Mouse (Mus musculus): ENCODE data around the gene Spen. TPM values are rescaled to one million over a fixed set of nuclear protein-coding genes. Genes with fewer than 3 reads are reported as not detected.

Spen gene
- polyA plus RNA-seq, 1 experiment from 2014 or later = 19.1 TPM

- H3K4me3 ChIP-seq (replicated peaks; ENCODE audit: low read length) = no peak overlapping the region
- no peak for ATAC-seq
- WGBS = 90% methylated on average over 34 of the region's 34 CpGs
- H3K9me3 ChIP-seq (ENCODE audit: control insufficient read depth, low read length) = no peaks in the 10 kb centered on the region
- no peak overlapping the region for H3K4me2 ChIP-seq (ENCODE audit: low read length)
- 0 out of 2 replicates have a peak, but pooled peaks cover 2% of the 10 kb centered on the region for H3K4me1 ChIP-seq (replicated peaks; ENCODE audit: control insufficient read depth, insufficient read depth, low read length)
- peaks cover 60% of the 10 kb centered on the region for H3K36me3 ChIP-seq (ENCODE audit: control insufficient read depth, insufficient read depth)
- H3K27me3 ChIP-seq (replicated peaks; ENCODE audit: control insufficient read depth, insufficient read depth, low read length) = no peaks in the 10 kb centered on the region
- H3K9ac ChIP-seq (replicated peaks; ENCODE audit: low read depth, low read length) = no peak overlapping the region
- no peak overlapping the region for H3K27ac ChIP-seq (ENCODE audit: low read length)
These were observed 72.7 kb downstream of the Spen start for GRCm38 (mm10) chr4:141465512-141466288.

- Histone ChIP-seq H3K36me3 (ENCODE audit: control insufficient read depth, insufficient read depth) (peaks cover 51% of the 10 kb centered on the region), H3K9me3 (ENCODE audit: control insufficient read depth, low read length) (no peaks in the 10 kb centered on the region), H3K27me3 (replicated peaks; ENCODE audit: control insufficient read depth, insufficient read depth, low read length) (no peaks in the 10 kb centered on the region), H3K27ac (ENCODE audit: low read length) (no peak overlapping the region), H3K9ac (replicated peaks; ENCODE audit: low read depth, low read length) (no peak overlapping the region), H3K4me3 (replicated peaks; ENCODE audit: low read length) (no peak overlapping the region), H3K4me1 (replicated peaks; ENCODE audit: control insufficient read depth, insufficient read depth, low read length) (0 out of 2 replicates have a peak, but pooled peaks cover 2% of the 10 kb centered on the region), H3K4me2 (ENCODE audit: low read length) (no peak overlapping the region)
- ATAC-seq = no peak
- 77% methylated on average over 16 of the region's 16 CpGs for WGBS
These were observed 73.7 kb downstream of the Spen start for GRCm38 (mm10) chr4:141464722-141465121.

GRCm38 (mm10) chr4:141463472-141463871 is 74.9 kb downstream of the Spen start:
- Histone ChIP-seq H3K27ac (ENCODE audit: low read length) (no peak overlapping the region), H3K4me2 (ENCODE audit: low read length) (no peak overlapping the region), H3K4me1 (replicated peaks; ENCODE audit: control insufficient read depth, insufficient read depth, low read length) (peaks cover 6% of the 10 kb centered on the region; the same call in 1 of the 2 replicates), H3K9me3 (ENCODE audit: control insufficient read depth, low read length) (no peaks in the 10 kb centered on the region), H3K36me3 (ENCODE audit: control insufficient read depth, insufficient read depth) (peaks cover 43% of the 10 kb centered on the region), H3K9ac (replicated peaks; ENCODE audit: low read depth, low read length) (no peak overlapping the region), H3K27me3 (replicated peaks; ENCODE audit: control insufficient read depth, insufficient read depth, low read length) (no peaks in the 10 kb centered on the region), H3K4me3 (replicated peaks; ENCODE audit: low read length) (no peak overlapping the region)
- 83% methylated on average over 14 of the region's 14 CpGs for whole genome bisulfite sequencing
- no peak for ATAC-seq

- Histone ChIP-seq H3K36me3 (ENCODE audit: control insufficient read depth, insufficient read depth) (peaks cover 32% of the 10 kb centered on the region), H3K9ac (replicated peaks; ENCODE audit: low read depth, low read length) (no peak overlapping the region), H3K4me3 (replicated peaks; ENCODE audit: low read length) (no peak overlapping the region), H3K4me2 (ENCODE audit: low read length) (no peak overlapping the region), H3K27me3 (replicated peaks; ENCODE audit: control insufficient read depth, insufficient read depth, low read length) (no peaks in the 10 kb centered on the region), H3K4me1 (replicated peaks; ENCODE audit: control insufficient read depth, insufficient read depth, low read length) (peaks cover 12% of the 10 kb centered on the region), H3K9me3 (ENCODE audit: control insufficient read depth, low read length) (no peaks in the 10 kb centered on the region), H3K27ac (ENCODE audit: low read length) (no peak overlapping the region)
- no peak for ATAC-seq
- 83% methylated on average over 12 of the region's 12 CpGs for WGBS
These were observed 76.8 kb downstream of the Spen start for GRCm38 (mm10) chr4:141461576-141461975.

GRCm38 (mm10) chr4:141461088-141461487 is 77.3 kb downstream of the Spen start:
- 0 out of 2 replicates have a peak overlapping the region, but pooled peaks have one; percentile 6 for H3K27ac ChIP-seq (ENCODE audit: low read length)
- H3K4me2 ChIP-seq (ENCODE audit: low read length) = no peak overlapping the region
- WGBS = 44% methylated on average over 12 of the region's 12 CpGs
- no peaks in the 10 kb centered on the region for H3K27me3 ChIP-seq (replicated peaks; ENCODE audit: control insufficient read depth, insufficient read depth, low read length)
- no peak for ATAC-seq
- H3K4me1 ChIP-seq (replicated peaks; ENCODE audit: control insufficient read depth, insufficient read depth, low read length) = peaks cover 12% of the 10 kb centered on the region
- H3K9ac ChIP-seq (replicated peaks; ENCODE audit: low read depth, low read length) = 0 out of 2 replicates have a peak overlapping the region, but pooled peaks have one; percentile 9
- H3K9me3 ChIP-seq (ENCODE audit: control insufficient read depth, low read length) = no peaks in the 10 kb centered on the region
- H3K36me3 ChIP-seq (ENCODE audit: control insufficient read depth, insufficient read depth) = peaks cover 27% of the 10 kb centered on the region
- no peak overlapping the region for H3K4me3 ChIP-seq (replicated peaks; ENCODE audit: low read length)

GRCm38 (mm10) chr4:141460481-141460880 is 77.9 kb downstream of the Spen start:
- Histone ChIP-seq H3K9me3 (ENCODE audit: control insufficient read depth, low read length) (no peaks in the 10 kb centered on the region), H3K36me3 (ENCODE audit: control insufficient read depth, insufficient read depth) (peaks cover 22% of the 10 kb centered on the region), H3K4me1 (replicated peaks; ENCODE audit: control insufficient read depth, insufficient read depth, low read length) (peaks cover 12% of the 10 kb centered on the region), H3K27ac (ENCODE audit: low read length) (no peak overlapping the region), H3K9ac (replicated peaks; ENCODE audit: low read depth, low read length) (no peak overlapping the region), H3K4me3 (replicated peaks; ENCODE audit: low read length) (no peak overlapping the region), H3K4me2 (ENCODE audit: low read length) (no peak overlapping the region), H3K27me3 (replicated peaks; ENCODE audit: control insufficient read depth, insufficient read depth, low read length) (no peaks in the 10 kb centered on the region)
- 92% methylated on average over 4 of the region's 4 CpGs for WGBS
- no peak for ATAC-seq

- WGBS = 87% methylated on average over 9 of the region's 9 CpGs
- no peak for ATAC-seq
- H3K9ac ChIP-seq (replicated peaks; ENCODE audit: low read depth, low read length) = no peak overlapping the region
These were observed 78.6 kb downstream of the Spen start for GRCm38 (mm10) chr4:141459766-141460165.

GRCm38 (mm10) chr4:141458888-141459287 is 79.5 kb downstream of the Spen start:
- no peak for ATAC-seq
- Histone ChIP-seq H3K4me3 (replicated peaks; ENCODE audit: low read length) (no peak overlapping the region), H3K9me3 (ENCODE audit: control insufficient read depth, low read length) (no peaks in the 10 kb centered on the region), H3K9ac (replicated peaks; ENCODE audit: low read depth, low read length) (no peak overlapping the region), H3K27me3 (replicated peaks; ENCODE audit: control insufficient read depth, insufficient read depth, low read length) (no peaks in the 10 kb centered on the region), H3K36me3 (ENCODE audit: control insufficient read depth, insufficient read depth) (peaks cover 8% of the 10 kb centered on the region), H3K4me1 (replicated peaks; ENCODE audit: control insufficient read depth, insufficient read depth, low read length) (peaks cover 15% of the 10 kb centered on the region), H3K4me2 (ENCODE audit: low read length) (no peak overlapping the region), H3K27ac (ENCODE audit: low read length) (no peak overlapping the region)
- WGBS = 56% methylated on average over 3 of the region's 3 CpGs

More at GRCm38 (mm10) chr4:141459766-141460165, 78.6 kb downstream of the Spen start:
- Histone ChIP-seq H3K27ac (ENCODE audit: low read length) (no peak overlapping the region), H3K27me3 (replicated peaks; ENCODE audit: control insufficient read depth, insufficient read depth, low read length) (no peaks in the 10 kb centered on the region), H3K4me3 (replicated peaks; ENCODE audit: low read length) (no peak overlapping the region), H3K4me2 (ENCODE audit: low read length) (no peak overlapping the region), H3K36me3 (ENCODE audit: control insufficient read depth, insufficient read depth) (peaks cover 15% of the 10 kb centered on the region), H3K9me3 (ENCODE audit: control insufficient read depth, low read length) (no peaks in the 10 kb centered on the region), H3K4me1 (replicated peaks; ENCODE audit: control insufficient read depth, insufficient read depth, low read length) (peaks cover 15% of the 10 kb centered on the region)

- no peak overlapping the region for H3K9ac ChIP-seq (replicated peaks; ENCODE audit: low read depth, low read length)
- 10% methylated on average over 7 of the region's 7 CpGs for WGBS
- H3K36me3 ChIP-seq (ENCODE audit: control insufficient read depth, insufficient read depth) = peaks cover 3% of the 10 kb centered on the region; the same call in 1 of the 2 replicates
- peaks cover 15% of the 10 kb centered on the region for H3K4me1 ChIP-seq (replicated peaks; ENCODE audit: control insufficient read depth, insufficient read depth, low read length)
- H3K9me3 ChIP-seq (ENCODE audit: control insufficient read depth, low read length) = no peaks in the 10 kb centered on the region
- H3K27me3 ChIP-seq (replicated peaks; ENCODE audit: control insufficient read depth, insufficient read depth, low read length) = no peaks in the 10 kb centered on the region
- no peak overlapping the region for H3K4me3 ChIP-seq (replicated peaks; ENCODE audit: low read length)
- ATAC-seq = no peak
- no peak overlapping the region for H3K27ac ChIP-seq (ENCODE audit: low read length)
- H3K4me2 ChIP-seq (ENCODE audit: low read length) = no peak overlapping the region
These were observed 80.2 kb downstream of the Spen start for GRCm38 (mm10) chr4:141458236-141458635.

Measured in forebrain, embryonic 16.5 days (tissue).